Mouse (Mus musculus): ENCODE data around the gene Ddx4.

Gene Ddx4

GRCm38 (mm10) chr13:112652205-112652604 is at the start of gene Ddx4:
Ddx4 (minus strand) TSS chr13:112652475.
- DNase-seq (ENCODE audit: inconsistent ontology term): no peak

GRCm38 (mm10) chr13:112701256-112701655 is 49.0 kb upstream of the Ddx4 start:
- DNase-seq (ENCODE audit: inconsistent ontology term): no peak

- DNase-seq (ENCODE audit: inconsistent ontology term): no peak
Measured at GRCm38 (mm10) chr13:112695526-112696240, 43.4 kb upstream of the Ddx4 start.

- DNase-seq (ENCODE audit: inconsistent ontology term): no peak
Measured at GRCm38 (mm10) chr13:112692870-112693553, 40.7 kb upstream of the Ddx4 start.

- no peak for DNase-seq (ENCODE audit: inconsistent ontology term)
Measured at GRCm38 (mm10) chr13:112686155-112686554, 33.9 kb upstream of the Ddx4 start.

- no peak for DNase-seq (ENCODE audit: inconsistent ontology term)
Measured at GRCm38 (mm10) chr13:112683970-112684369, 31.7 kb upstream of the Ddx4 start.

GRCm38 (mm10) chr13:112683312-112683711 is 31.0 kb upstream of the Ddx4 start:
- peak; percentile 61 for DNase-seq (ENCODE audit: inconsistent ontology term)

GRCm38 (mm10) chr13:112678154-112678553 is 25.9 kb upstream of the Ddx4 start:
- DNase-seq (ENCODE audit: inconsistent ontology term): no peak

GRCm38 (mm10) chr13:112673899-112674447 is 21.7 kb upstream of the Ddx4 start:
- DNase-seq (ENCODE audit: inconsistent ontology term): peak; percentile 77

GRCm38 (mm10) chr13:112672797-112673196 is 20.5 kb upstream of the Ddx4 start:
- no peak for DNase-seq (ENCODE audit: inconsistent ontology term)

- no peak for DNase-seq (ENCODE audit: inconsistent ontology term)
Measured at GRCm38 (mm10) chr13:112671708-112672107, 19.4 kb upstream of the Ddx4 start.

GRCm38 (mm10) chr13:112667215-112667614 is 14.9 kb upstream of the Ddx4 start:
- DNase-seq (ENCODE audit: inconsistent ontology term): no peak

GRCm38 (mm10) chr13:112666433-112667024 is 14.3 kb upstream of the Ddx4 start:
- DNase-seq (ENCODE audit: inconsistent ontology term): no peak

- no peak for DNase-seq (ENCODE audit: inconsistent ontology term)
Measured at GRCm38 (mm10) chr13:112661687-112662086, 9.4 kb upstream of the Ddx4 start.

- peak; percentile 96 for DNase-seq (ENCODE audit: inconsistent ontology term)
Measured at GRCm38 (mm10) chr13:112660574-112661381, 8.5 kb upstream of the Ddx4 start, which contains the start of gene Slc38a9. Slc38a9 (plus strand) TSS chr13:112660751.

- DNase-seq (ENCODE audit: inconsistent ontology term): no peak
Measured at GRCm38 (mm10) chr13:112659986-112660573, 7.8 kb upstream of the Ddx4 start.

GRCm38 (mm10) chr13:112651183-112651582 is 1.1 kb downstream of the Ddx4 start:
- no peak for DNase-seq (ENCODE audit: inconsistent ontology term)

GRCm38 (mm10) chr13:112645529-112646186 is 6.6 kb downstream of the Ddx4 start:
- no peak for DNase-seq (ENCODE audit: inconsistent ontology term)

- no peak for DNase-seq (ENCODE audit: inconsistent ontology term)
Measured at GRCm38 (mm10) chr13:112644996-112645395, 7.3 kb downstream of the Ddx4 start.

- DNase-seq (ENCODE audit: inconsistent ontology term): no peak
Measured at GRCm38 (mm10) chr13:112642897-112643296, 9.4 kb downstream of the Ddx4 start.

GRCm38 (mm10) chr13:112639111-112639510 is 13.2 kb downstream of the Ddx4 start:
- no peak for DNase-seq (ENCODE audit: inconsistent ontology term)
